Mouse (Mus musculus) left cerebral cortex, adult 2 months (tissue): ENCODE measurements around the gene Abcb1b. TPM values are rescaled to one million over a fixed set of nuclear protein-coding genes. Genes with fewer than 3 reads are reported as not detected.
A peak's percentile ranks its signal among the peaks of the same experiment; 100 is the strongest.
"Not testable (repeated sequence)": the region's sequence is repeated elsewhere in the genome, so short reads cannot be mapped to it uniquely, and the experiment has no call there.

Experiments used
- DNase-seq, 2 experiments: peaks; one replicate each; pipeline ENCODE4 v3.0.0; 2021 to 2022; ENCODE audit warnings: low spot score in 2 of 2, mixed read lengths in 1 of 2; ENCODE audit errors: extremely low spot score in 1 of 2
- H3K27ac ChIP-seq: fragments of 200-600 bp; 2 replicates; pipeline ENCODE4 v1.8.1; 2022
- H3K4me3 ChIP-seq: fragments of 200-600 bp; 2 replicates; pipeline ENCODE4 v1.8.1; 2022
- CTCF ChIP-seq: fragments of 200-600 bp; IDR thresholded peaks from 2 replicates; pipeline ENCODE4 v1.8.1; 2022; ENCODE audit warnings: antibody characterized with exemption, mild to moderate bottlenecking, moderate library complexity
- intact Hi-C: fragments of 180-260 bp; cut with DNase I; formaldehyde crosslinking; loops from one replicate; pipeline ENCODE4 v1.15.1; 2025
- long read RNA-seq, 2 experiments: library from polyadenylated mRNA; stranded (forward); transcript quantifications; one replicate each; pipeline ENCODE4 v2.0.0; 2021; ENCODE audit warnings: borderline mapping rate in 2 of 2
- total RNA-seq, 2 experiments: library from RNA; stranded (reverse); gene quantifications; 2 replicates each; pipeline ENCODE4 v1.2.3; 2021

Gene Abcb1b
- total RNA-seq = 1 to 10 TPM; 2.5 to 3.1 TPM
- long read RNA-seq, experiment 1, full-length matches to known transcripts = 2 of 6 reads
- long read RNA-seq, experiment 1, partial matches to known transcripts = 3 of 6 reads
- long read RNA-seq, experiment 1, other reads (novel, unspliced or antisense) = 1 of 6 reads
- long read RNA-seq, experiment 2, full-length matches to known transcripts = 1 of 1 reads
- long read RNA-seq, experiment 2, partial matches to known transcripts = 0 of 1 reads
- long read RNA-seq, experiment 2, other reads (novel, unspliced or antisense) = 0 of 1 reads

GRCm38 (mm10) chr5:8797987-8798751 lies at the start of gene Abcb1b:
TSS of gene Abcb1b (plus strand) at chr5:8798147.
- peak within 1 kb of the TSS; percentile 59 for H3K4me3 ChIP-seq
- peak; percentile 40 to 41 for DNase-seq

DNA sequence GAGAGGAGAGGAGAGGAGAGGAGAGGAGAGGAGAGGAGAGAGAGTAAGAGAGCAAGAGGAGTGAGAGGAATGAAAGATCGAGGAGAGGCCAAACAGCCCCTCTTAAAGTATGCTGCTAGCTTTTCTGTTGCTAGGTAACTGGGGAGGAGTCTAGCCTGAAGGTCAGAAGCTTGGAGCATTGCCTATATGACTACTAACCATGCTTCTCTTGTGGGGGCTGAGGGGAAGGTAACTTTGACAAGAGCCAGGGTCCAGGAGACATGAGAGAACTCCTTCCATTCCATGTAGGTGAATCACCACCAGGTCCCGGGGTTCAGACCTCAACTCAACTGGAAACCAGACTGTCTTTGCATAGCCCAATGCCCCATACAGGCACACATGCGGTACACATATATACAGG lies 25.1 kb upstream of the Abcb1b start:
- intact Hi-C loops = no loop called here
- DNase-seq = no peak
- Histone ChIP-seq H3K27ac (no peak overlapping the region), H3K4me3 (no peak overlapping the region)
- no peak for TF ChIP-seq CTCF

More at GRCm38 (mm10) chr5:8797987-8798751, at the start of gene Abcb1b:
- no peak for TF ChIP-seq CTCF
- intact Hi-C loops = no loop called here
- no peak within 1 kb of the TSS for H3K27ac ChIP-seq

DNA sequence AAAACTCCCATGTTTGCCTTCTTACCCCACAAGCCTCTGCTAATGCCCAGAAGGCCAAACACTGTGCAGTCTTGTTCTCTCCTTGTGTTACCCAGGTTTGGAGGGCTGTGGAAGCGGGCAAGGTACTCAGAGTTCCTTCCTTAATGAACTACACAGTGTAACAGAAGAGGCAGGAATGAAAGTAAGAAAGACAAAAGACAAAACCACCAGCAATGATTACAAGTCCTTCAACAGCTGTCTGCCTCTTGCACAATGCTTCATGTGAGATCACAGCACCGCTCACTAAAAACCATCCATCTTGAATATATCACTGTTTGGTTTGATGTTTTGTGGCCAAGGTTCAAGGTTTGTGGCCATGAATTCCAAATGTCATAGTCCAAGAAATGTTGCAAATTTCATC lies 19.6 kb upstream of the Abcb1b start:
- DNase-seq = no peak
- no peak overlapping the region for H3K27ac ChIP-seq
- intact Hi-C loops = no loop called here
- no peak overlapping the region for H3K4me3 ChIP-seq
- TF ChIP-seq CTCF = no peak

GRCm38 (mm10) chr5:8778751-8779150 lies 19.2 kb upstream of the Abcb1b start:
- H3K4me3 ChIP-seq = no peak overlapping the region
- no peak for DNase-seq
- no peak for TF ChIP-seq CTCF
- intact Hi-C loops = no loop called here
- no peak overlapping the region for H3K27ac ChIP-seq

DNA sequence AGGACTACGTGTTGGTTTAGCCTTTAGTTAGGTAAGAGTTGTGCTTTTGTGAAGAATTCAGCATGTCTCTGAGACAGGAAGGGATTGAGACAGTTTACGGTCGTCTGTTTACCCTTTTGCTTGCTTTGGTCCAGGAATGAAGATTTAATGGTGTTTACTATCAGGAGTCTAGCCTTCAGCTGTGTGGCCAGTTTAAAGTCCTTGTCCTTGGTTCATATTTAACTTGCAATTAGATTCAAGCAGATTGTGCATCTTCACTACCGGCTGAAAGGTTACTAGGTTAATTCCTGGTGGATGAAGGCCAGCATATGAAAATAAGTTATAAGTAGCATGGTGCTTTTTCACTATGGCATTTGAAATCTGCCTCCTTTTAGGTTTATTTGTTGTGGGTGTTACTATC lies 5.7 kb upstream of the Abcb1b start:
- intact Hi-C loops = no loop called here
- no peak for TF ChIP-seq CTCF
- Histone ChIP-seq H3K27ac (no peak overlapping the region), H3K4me3 (no peak overlapping the region)
- no peak for DNase-seq

GRCm38 (mm10) chr5:8798752-8799115 lies 787 bp downstream of the Abcb1b start:
- H3K27ac ChIP-seq = no peak overlapping the region
- DNase-seq = no peak
- H3K4me3 ChIP-seq = peak overlapping the region; percentile 59
- intact Hi-C loops = no loop called here
- TF ChIP-seq CTCF = no peak

DNA sequence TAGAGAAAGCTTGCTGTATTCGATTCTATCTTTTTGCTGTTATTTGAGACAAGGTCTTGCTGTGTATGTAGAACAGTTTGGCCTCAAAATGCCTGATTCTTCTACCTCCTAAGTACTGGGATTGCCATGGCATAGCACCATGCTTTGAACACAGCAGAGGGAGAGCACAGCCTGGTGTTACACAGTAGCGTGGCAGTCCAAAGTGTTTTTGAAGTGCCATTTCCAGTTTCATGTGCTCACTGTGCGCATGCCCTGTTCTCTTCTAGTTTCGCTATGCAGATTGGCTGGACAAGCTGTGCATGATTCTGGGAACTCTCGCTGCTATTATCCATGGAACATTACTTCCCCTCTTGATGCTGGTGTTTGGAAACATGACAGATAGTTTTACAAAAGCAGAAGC lies 7.8 kb downstream of the Abcb1b start:
- no peak overlapping the region for H3K27ac ChIP-seq
- H3K4me3 ChIP-seq = no peak overlapping the region
- TF ChIP-seq CTCF = no peak
- no peak for DNase-seq
- intact Hi-C loops = no loop called here

DNA sequence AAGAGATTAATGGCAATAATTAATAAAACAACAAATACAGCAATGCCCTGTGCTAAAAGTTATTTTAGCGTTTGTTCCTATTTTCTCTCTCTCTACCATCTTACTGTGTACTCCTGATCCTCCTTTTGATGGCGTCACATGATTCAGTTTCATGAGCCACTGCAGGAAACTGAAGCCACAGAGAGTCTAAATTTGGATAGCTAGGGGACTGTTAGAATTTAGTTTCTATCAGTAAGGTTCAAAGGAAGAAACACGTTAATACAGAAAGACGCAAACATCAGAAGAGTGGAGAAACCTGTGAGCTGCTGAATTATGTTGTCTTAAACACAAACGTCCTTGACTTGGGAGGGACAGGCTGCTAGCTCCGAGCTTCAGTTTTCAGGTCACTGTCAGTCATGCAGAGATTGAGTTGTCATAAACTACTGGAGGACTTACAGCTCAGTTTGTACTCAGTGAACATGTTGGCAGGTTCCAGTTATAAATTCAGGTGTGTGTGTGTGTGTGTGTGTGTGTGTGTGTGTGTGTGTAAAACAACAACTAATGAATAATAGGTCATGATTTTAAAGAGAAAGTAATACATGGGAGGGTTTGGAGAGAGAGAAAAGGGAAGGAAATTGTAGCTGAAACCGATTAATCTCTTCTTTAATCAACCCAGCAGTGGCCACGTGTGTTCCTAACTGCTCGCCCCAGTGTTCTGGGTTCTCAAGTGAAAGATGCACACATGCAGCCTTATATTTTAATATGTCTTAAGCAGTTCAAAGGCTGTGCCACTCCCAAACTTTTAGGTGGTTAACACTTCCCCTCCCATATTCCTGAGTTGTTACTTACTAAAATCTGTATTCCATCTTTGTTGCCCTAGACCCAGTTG lies 9.4 kb downstream of the Abcb1b start:
- no peak for DNase-seq
- no peak overlapping the region for H3K4me3 ChIP-seq
- intact Hi-C loops = no loop called here

GRCm38 (mm10) chr5:8813872-8814271 lies 15.9 kb downstream of the Abcb1b start:
- Histone ChIP-seq H3K4me3 (no peak overlapping the region), H3K27ac (no peak overlapping the region)
- TF ChIP-seq CTCF = no peak
- intact Hi-C loops = no loop called here
- DNase-seq = no peak

More for the DNA sequence above, 9.4 kb downstream of the Abcb1b start:
- no peak overlapping the region for H3K27ac ChIP-seq
- no peak for TF ChIP-seq CTCF

DNA sequence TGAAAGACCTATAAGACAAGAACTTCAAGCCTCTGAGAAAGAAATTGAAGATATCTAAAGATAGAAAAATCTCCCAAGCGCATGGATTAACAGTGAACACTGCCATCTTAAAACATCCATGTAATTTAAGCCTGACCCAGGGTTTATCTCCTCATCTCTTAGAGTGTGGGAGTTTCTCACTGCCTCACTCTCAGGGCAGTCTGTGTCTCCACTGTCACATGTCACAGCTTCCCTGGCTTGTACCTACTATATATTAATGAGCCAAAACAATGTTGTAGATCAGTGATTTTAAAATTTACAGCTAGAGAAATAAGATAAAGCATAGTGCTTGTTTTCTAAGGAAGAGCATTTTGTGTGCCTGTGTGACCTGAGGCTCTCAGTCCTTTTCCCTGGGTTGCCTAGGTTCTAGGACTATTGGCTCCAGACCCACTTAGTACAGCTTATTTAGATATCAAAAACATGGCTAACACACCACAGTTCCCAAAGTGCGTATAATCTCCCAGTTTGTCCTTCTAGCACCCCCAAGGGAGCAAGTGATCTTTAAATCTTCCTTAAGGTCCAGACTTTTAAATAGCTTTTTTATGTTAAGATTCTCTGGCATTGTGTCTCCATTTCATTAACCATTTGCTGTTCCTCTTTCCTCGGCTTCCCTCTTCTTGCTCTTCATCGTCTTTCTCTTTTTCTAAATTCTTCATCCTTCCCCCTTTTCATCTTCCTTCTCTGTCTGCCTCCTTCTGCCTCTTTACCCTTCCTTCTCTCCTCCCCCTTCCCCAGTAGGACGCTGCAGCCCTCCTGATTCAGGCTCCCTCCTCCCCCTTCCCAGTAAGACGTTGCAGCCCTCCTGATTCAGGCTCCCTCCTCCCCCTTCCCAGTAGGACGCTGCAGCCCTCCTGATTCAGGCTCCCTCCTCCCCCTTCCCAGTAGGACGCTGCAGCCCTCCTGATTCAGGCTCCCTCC lies 22.0 kb downstream of the Abcb1b start:
- intact Hi-C loops = no loop called here
- peak overlapping the region; percentile 40 for H3K4me3 ChIP-seq
- H3K27ac ChIP-seq = peak overlapping the region; percentile 58
- no peak for DNase-seq
- TF ChIP-seq CTCF = no peak

DNA sequence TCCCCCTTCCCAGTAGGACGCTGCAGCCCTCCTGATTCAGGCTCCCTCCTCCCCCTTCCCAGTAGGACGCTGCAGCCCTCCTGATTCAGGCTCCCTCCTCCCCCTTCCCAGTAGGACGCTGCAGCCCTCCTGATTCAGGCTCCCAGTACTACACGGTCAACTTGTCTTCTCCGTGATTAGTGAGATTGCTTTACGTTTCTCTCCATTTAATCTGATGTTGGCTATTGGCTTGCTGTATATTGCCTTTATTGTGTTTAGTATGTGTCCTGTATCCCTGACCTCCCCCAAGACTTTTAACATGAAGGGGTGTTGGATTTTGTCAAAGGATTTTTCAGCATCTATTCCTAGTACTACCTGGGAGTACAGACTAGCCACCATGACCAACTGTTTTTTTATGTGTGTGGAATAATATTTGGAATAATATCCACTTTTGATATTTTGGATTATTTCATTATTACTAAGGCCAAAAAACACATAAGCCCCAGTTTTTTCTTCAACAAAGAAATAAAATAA lies 22.7 kb downstream of the Abcb1b start:
- H3K27ac ChIP-seq, H3K4me3 ChIP-seq, DNase-seq, intact Hi-C loops: not testable (repeated sequence)
